Mouse (Mus musculus) megakaryocyte, embryonic 14.5 days (primary cell): Measurements from ENCODE around the gene Olfr827. TPM values are rescaled to one million over a fixed set of nuclear protein-coding genes. Genes with fewer than 3 reads are reported as not detected.

Experiments used
- H3K27me3 ChIP-seq: replicated peaks from 2 replicates; pipeline ENCODE3; 2012; ENCODE audit warnings: inconsistent platforms
- H3K36me3 ChIP-seq: replicated peaks from 2 replicates; pipeline ENCODE3; 2012; ENCODE audit warnings: low read length, inconsistent platforms, mixed read lengths
- H3K4me1 ChIP-seq: 2 replicates; pipeline ENCODE4 v1.6.1; 2012; ENCODE audit warnings: inconsistent platforms
- H3K4me3 ChIP-seq: replicated peaks from 2 replicates; pipeline ENCODE3; 2012; ENCODE audit warnings: moderate library complexity, mild to moderate bottlenecking, inconsistent platforms
- H3K9me3 ChIP-seq: 2 replicates; pipeline ENCODE4 v1.6.1; 2012; ENCODE audit warnings: inconsistent platforms
- FLI1 ChIP-seq: IDR thresholded peaks from 2 replicates; pipeline ENCODE4 v1.6.1; 2012; ENCODE audit warnings: low read length, inconsistent platforms, mixed read lengths
- GATA1 ChIP-seq: IDR thresholded peaks from 3 replicates; pipeline ENCODE4 v1.6.1; 2012; ENCODE audit warnings: mixed read lengths, low read length, inconsistent platforms, borderline replicate concordance
- polyA plus RNA-seq: library from polyadenylated mRNA; stranded (reverse); fragments of >175 nt; gene quantifications from 2 replicates; pipeline ENCODE4 v1.2.3, GENCODE M21; 2012; ENCODE audit warnings: low replicate concordance; ENCODE audit not compliant: insufficient read depth

The Olfr827 gene
- polyA plus RNA-seq, 1 experiment = not detected

- Histone ChIP-seq H3K27me3 (no peaks in the 10 kb centered on the region), H3K9me3 (no peaks in the 10 kb centered on the region; the same call in 1 of the 2 replicates), H3K4me1 (no peaks in the 10 kb centered on the region), H3K36me3 (no peaks in the 10 kb centered on the region), H3K4me3 (no peak within 1 kb of the TSS)
- TF ChIP-seq FLI1 (no peak), GATA1 (no peak)
These were observed 47.5 kb downstream of the Olfr827 start, which contains the start of gene Olfr825 for GRCm38 (mm10) chr10:130166666-130167065. Olfr825 (minus strand) TSS chr10:130166766.

GRCm38 (mm10) chr10:130165196-130165595 is 49.0 kb downstream of the Olfr827 start:
- H3K27me3 ChIP-seq = no peaks in the 10 kb centered on the region
- no peak for TF ChIP-seq FLI1
- H3K9me3 ChIP-seq = no peaks in the 10 kb centered on the region
- no peaks in the 10 kb centered on the region for H3K4me1 ChIP-seq
- H3K4me3 ChIP-seq = no peak overlapping the region
- H3K36me3 ChIP-seq = no peaks in the 10 kb centered on the region

Other genes with a start within 250 kb of the Olfr827 start
- not detected in 2 replicates for gene Olfr819, start 247.1 kb downstream of the Olfr827 start, polyA plus RNA-seq
- not detected in 2 replicates for gene Olfr247, start 238.3 kb downstream of the Olfr827 start, polyA plus RNA-seq
- gene Gm10310, start 229.3 kb downstream of the Olfr827 start, polyA plus RNA-seq = not detected in 2 replicates
- gene Olfr820, start 201.8 kb downstream of the Olfr827 start, polyA plus RNA-seq = not detected in 2 replicates
- not detected in 2 replicates for gene Olfr821, start 184.1 kb downstream of the Olfr827 start, polyA plus RNA-seq
- gene Olfr822, start 143.2 kb downstream of the Olfr827 start, polyA plus RNA-seq = not detected in 2 replicates
- not detected in 2 replicates for gene Olfr823, start 99.0 kb downstream of the Olfr827 start, polyA plus RNA-seq
- not detected in 2 replicates for gene Olfr824, start 84.4 kb downstream of the Olfr827 start, polyA plus RNA-seq
- 0.47 TPM in 1 of 2 replicates, not detected in the other for gene Olfr825, start 47.6 kb downstream of the Olfr827 start, polyA plus RNA-seq
- not detected in 2 replicates for gene Olfr826, start 30.2 kb downstream of the Olfr827 start, polyA plus RNA-seq
- gene Neurod4, start 65.8 kb upstream of the Olfr827 start, polyA plus RNA-seq = not detected in 2 replicates
- gene Tespa1, start 108.5 kb upstream of the Olfr827 start, polyA plus RNA-seq = 0.50 TPM in 1 of 2 replicates, not detected in the other
- gene Vmn2r84, start 179.9 kb upstream of the Olfr827 start, polyA plus RNA-seq = not detected in 2 replicates
- gene Vmn2r85, start 215.3 kb upstream of the Olfr827 start, polyA plus RNA-seq = not detected in 2 replicates
- gene Vmn2r86, start 241.6 kb upstream of the Olfr827 start, polyA plus RNA-seq = not detected in 2 replicates